26 mouse cellular contexts compared by ENCODE assay signal in genomic region chr15:97948720-97949119, GRCm38 (mm10). TPM values are rescaled to one million over a fixed set of nuclear protein-coding genes. Genes with fewer than 3 reads are reported as not detected.
A peak's percentile ranks its signal among the peaks of the same experiment; 100 is the strongest.
DNase-seq lines count a peak whose midpoint lies in the region; ATAC-seq lines count a peak whose summit lies in the region.
"Had no signal": no experiment of that assay in that cellular context is flagged by ENCODE, and none has a peak within 500 bp of the region (broad histone marks: within the 10 kb centered on the region; RNA-seq: fewer than 3 reads in every experiment).

No protein-coding gene starts in this region.

- H3K4me3 ChIP-seq in forebrain, embryonic 14.5 days (ENCODE audit: low read depth, low read length): no peak overlapping the region
- no peak overlapping the region for H3K4me3 ChIP-seq in forebrain, embryonic 13.5 days
- no peak overlapping the region for H3K4me3 ChIP-seq in midbrain, embryonic 14.5 days (replicated peaks; ENCODE audit: low read depth, low read length)
- no peak overlapping the region for H3K4me3 ChIP-seq in midbrain, embryonic 15.5 days
- H3K4me3 ChIP-seq in limb, embryonic 10.5 days: no peak overlapping the region
- H3K4me3 ChIP-seq: kidney, embryonic 15.5 days; limb, embryonic 13.5 days; liver, embryonic 12.5 days; myocyte; neural tube, embryonic 12.5 days had no signal

- DNase-seq in forebrain, embryonic 14.5 days (ENCODE audit: low spot score): no peak
- peak; percentile 28 for DNase-seq in midbrain, embryonic 14.5 days
- DNase-seq in ZHBTc4 (ENCODE audit: low read depth, low spot score): peak; percentile 48
- no peak for DNase-seq in limb, embryonic 10.5 days (ENCODE audit: low spot score)
- no peak for DNase-seq in heart, adult 11 months
- DNase-seq: adrenal gland, postnatal 14 days; cerebellum, adult 11-12 months; cerebellum, adult 9-11 months; embryo, embryonic 11 days; gastrocnemius, postnatal 25 days; heart, adult 18-20 months; heart, postnatal 36 days; kidney, postnatal 25 days; liver, postnatal 0 days; lung, postnatal 36 days had no signal

- H3K4me2 ChIP-seq in forebrain, embryonic 14.5 days (ENCODE audit: low read length): no peak overlapping the region
- H3K4me2 ChIP-seq in forebrain, embryonic 13.5 days: no peak overlapping the region
- no peak overlapping the region for H3K4me2 ChIP-seq in midbrain, embryonic 14.5 days (ENCODE audit: low read length)
- no peak overlapping the region for H3K4me2 ChIP-seq in midbrain, embryonic 15.5 days
- H3K4me2 ChIP-seq: heart, embryonic 11.5 days; hindbrain, embryonic 14.5 days; kidney, embryonic 15.5 days; limb, embryonic 13.5 days; liver, embryonic 12.5 days; neural tube, embryonic 12.5 days had no signal

- H3K9me3 ChIP-seq in forebrain, embryonic 14.5 days (replicated peaks; ENCODE audit: control insufficient read depth, low read length): no peaks in the 10 kb centered on the region
- no peaks in the 10 kb centered on the region for H3K9me3 ChIP-seq in forebrain, embryonic 13.5 days (replicated peaks)
- H3K9me3 ChIP-seq in midbrain, embryonic 14.5 days (ENCODE audit: control insufficient read depth, low read length): no peaks in the 10 kb centered on the region
- H3K9me3 ChIP-seq in midbrain, embryonic 15.5 days: no peaks in the 10 kb centered on the region
- no peaks in the 10 kb centered on the region for H3K9me3 ChIP-seq in limb, embryonic 10.5 days (replicated peaks)
- H3K9me3 ChIP-seq: kidney, embryonic 15.5 days; limb, embryonic 13.5 days; liver, embryonic 12.5 days; neural tube, embryonic 12.5 days had no signal

- H3K27ac ChIP-seq in forebrain, embryonic 14.5 days (ENCODE audit: low read depth, low read length): no peak overlapping the region
- H3K27ac ChIP-seq in forebrain, embryonic 13.5 days: no peak overlapping the region
- H3K27ac ChIP-seq in midbrain, embryonic 14.5 days (replicated peaks; ENCODE audit: low read depth, low read length): no peak overlapping the region
- H3K27ac ChIP-seq in midbrain, embryonic 15.5 days: no peak overlapping the region
- H3K27ac ChIP-seq in limb, embryonic 10.5 days: peak overlapping the region; percentile 38; the same call in 1 of the 2 replicates
- H3K27ac ChIP-seq: hindbrain, embryonic 14.5 days; kidney, embryonic 15.5 days; limb, embryonic 13.5 days; liver, embryonic 12.5 days; neural tube, embryonic 12.5 days had no signal

- WGBS in forebrain, embryonic 14.5 days: 32% methylated on average over 7 of the region's 7 CpGs
- WGBS in forebrain, embryonic 13.5 days: 30% methylated on average over 7 of the region's 7 CpGs
- 22% methylated on average over 7 of the region's 7 CpGs for WGBS in midbrain, embryonic 14.5 days
- WGBS in midbrain, embryonic 15.5 days: 27% methylated on average over 7 of the region's 7 CpGs
- WGBS in limb, embryonic 10.5 days: 43% methylated on average over 7 of the region's 7 CpGs

- ATAC-seq in forebrain, embryonic 14.5 days: no peak
- ATAC-seq in forebrain, embryonic 13.5 days: no peak
- no peak for ATAC-seq in midbrain, embryonic 14.5 days (ENCODE audit: low FRiP score, low TSS enrichment)
- ATAC-seq in midbrain, embryonic 15.5 days (replicated peaks): no peak
- ATAC-seq in CD4-positive, CD25-positive, alpha-beta regulatory T cell, adult 4 months: no peak
- ATAC-seq: intestine, postnatal 0 days; liver, embryonic 12.5 days; liver, postnatal 0 days had no signal

- no peaks in the 10 kb centered on the region for H3K27me3 ChIP-seq in forebrain, embryonic 14.5 days (replicated peaks; ENCODE audit: control insufficient read depth, insufficient read depth, low read length)
- peaks cover 7% of the 10 kb centered on the region; the same call in 1 of the 2 replicates for H3K27me3 ChIP-seq in forebrain, embryonic 13.5 days
- no peaks in the 10 kb centered on the region for H3K27me3 ChIP-seq in midbrain, embryonic 14.5 days (ENCODE audit: control insufficient read depth, insufficient read depth, low read length)
- H3K27me3 ChIP-seq in midbrain, embryonic 15.5 days (replicated peaks): no peaks in the 10 kb centered on the region
- peaks cover 19% of the 10 kb centered on the region; the same call in 1 of the 2 replicates for H3K27me3 ChIP-seq in limb, embryonic 10.5 days (ENCODE audit: low read depth, poor library complexity, severe bottlenecking)
- H3K27me3 ChIP-seq: limb, embryonic 13.5 days; neural tube, embryonic 12.5 days had no signal

- 0 out of 2 replicates have a peak overlapping the region, but pooled peaks have one; percentile 25 for H3K9ac ChIP-seq in forebrain, embryonic 14.5 days (ENCODE audit: low read length)
- no peak overlapping the region for H3K9ac ChIP-seq in forebrain, embryonic 13.5 days
- no peak overlapping the region for H3K9ac ChIP-seq in midbrain, embryonic 14.5 days (replicated peaks; ENCODE audit: low read length)
- no peak overlapping the region for H3K9ac ChIP-seq in midbrain, embryonic 15.5 days
- H3K9ac ChIP-seq: hindbrain, embryonic 14.5 days; kidney, embryonic 15.5 days; liver, embryonic 12.5 days; liver, postnatal 0 days; neural tube, embryonic 12.5 days had no signal

- H3K36me3 ChIP-seq in forebrain, embryonic 14.5 days (ENCODE audit: control insufficient read depth, insufficient read depth, low read length): no peaks in the 10 kb centered on the region
- no peaks in the 10 kb centered on the region for H3K36me3 ChIP-seq in forebrain, embryonic 13.5 days (ENCODE audit: poor library complexity, severe bottlenecking)
- H3K36me3 ChIP-seq in midbrain, embryonic 14.5 days (ENCODE audit: control insufficient read depth, insufficient read depth, low read length): no peaks in the 10 kb centered on the region
- H3K36me3 ChIP-seq in midbrain, embryonic 15.5 days (replicated peaks): no peaks in the 10 kb centered on the region
- no peaks in the 10 kb centered on the region for H3K36me3 ChIP-seq in limb, embryonic 10.5 days
- H3K36me3 ChIP-seq: kidney, embryonic 15.5 days; limb, embryonic 13.5 days; liver, embryonic 12.5 days; neural tube, embryonic 12.5 days had no signal

- no peaks in the 10 kb centered on the region; the same call in 1 of the 2 replicates for H3K4me1 ChIP-seq in forebrain, embryonic 14.5 days (ENCODE audit: control insufficient read depth, insufficient read depth, low read length)
- peaks cover 5% of the 10 kb centered on the region; the same call in 1 of the 2 replicates for H3K4me1 ChIP-seq in forebrain, embryonic 13.5 days
- no peaks in the 10 kb centered on the region for H3K4me1 ChIP-seq in midbrain, embryonic 14.5 days (ENCODE audit: control insufficient read depth, insufficient read depth, low read length)
- H3K4me1 ChIP-seq in midbrain, embryonic 15.5 days: peaks cover 2% of the 10 kb centered on the region
- peaks cover 31% of the 10 kb centered on the region for H3K4me1 ChIP-seq in limb, embryonic 10.5 days
- H3K4me1 ChIP-seq: liver, embryonic 12.5 days; neural tube, embryonic 12.5 days had no signal

RNA-seq across cellular contexts. Expression of gene Tmem106c, which starts 15.3 kb away (rescaled TPM):
- polyA plus RNA-seq in forebrain, embryonic 14.5 days (2014; fragmentation: Nextera tagmentation; extraction: Ambion mirVana): 71.7 and 75.2 TPM in 2 replicates
- 46.9 and 56.2 TPM in 2 replicates for polyA plus RNA-seq in forebrain, embryonic 13.5 days (2015; fragmentation: Nextera tagmentation; extraction: Ambion mirVana)
- polyA plus RNA-seq in midbrain, embryonic 14.5 days (2014; fragmentation: Nextera tagmentation; extraction: Ambion mirVana): 52.3 and 63.6 TPM in 2 replicates
- polyA plus RNA-seq in midbrain, embryonic 15.5 days (2015; fragmentation: Nextera tagmentation; extraction: Ambion mirVana): 56.2 and 58.9 TPM in 2 replicates
- polyA plus RNA-seq in limb, embryonic 10.5 days (2016; fragmentation: Nextera tagmentation; extraction: Ambion mirVana): 29.8 and 34.9 TPM in 2 replicates
- 10 to 100 TPM; 25.3 to 25.8 TPM for polyA plus RNA-seq in CD4-positive, CD25-positive, alpha-beta regulatory T cell, adult 4 months (2017; shearing (Covaris generic))

RNA-seq across cellular contexts. Expression of gene Vdr, which starts 38.3 kb away (rescaled TPM):
- polyA plus RNA-seq in forebrain, embryonic 14.5 days (2014; fragmentation: Nextera tagmentation; extraction: Ambion mirVana): 0.20 TPM in 1 of 2 replicates, not detected in the other
- polyA plus RNA-seq in forebrain, embryonic 13.5 days (2015; fragmentation: Nextera tagmentation; extraction: Ambion mirVana): 0.05 TPM in 1 of 2 replicates, not detected in the other
- polyA plus RNA-seq in midbrain, embryonic 14.5 days (2014; fragmentation: Nextera tagmentation; extraction: Ambion mirVana): not detected in 2 replicates
- 0.08 and 0.10 TPM in 2 replicates for polyA plus RNA-seq in midbrain, embryonic 15.5 days (2015; fragmentation: Nextera tagmentation; extraction: Ambion mirVana)
- 0.15 and 0.23 TPM in 2 replicates for polyA plus RNA-seq in limb, embryonic 10.5 days (2016; fragmentation: Nextera tagmentation; extraction: Ambion mirVana)
- polyA plus RNA-seq in CD4-positive, CD25-positive, alpha-beta regulatory T cell, adult 4 months (2017; shearing (Covaris generic)): under 1 TPM; 0.24 to 0.84 TPM

RNA-seq across cellular contexts. Expression of gene Col2a1, which starts 55.8 kb away (rescaled TPM):
- 19.4 and 23.9 TPM in 2 replicates for polyA plus RNA-seq in forebrain, embryonic 14.5 days (2014; fragmentation: Nextera tagmentation; extraction: Ambion mirVana)
- polyA plus RNA-seq in forebrain, embryonic 13.5 days (2015; fragmentation: Nextera tagmentation; extraction: Ambion mirVana): 31.8 and 39.6 TPM in 2 replicates
- 39.3 and 45.2 TPM in 2 replicates for polyA plus RNA-seq in midbrain, embryonic 14.5 days (2014; fragmentation: Nextera tagmentation; extraction: Ambion mirVana)
- polyA plus RNA-seq in midbrain, embryonic 15.5 days (2015; fragmentation: Nextera tagmentation; extraction: Ambion mirVana): 34.7 and 35.7 TPM in 2 replicates
- 72.8 and 186 TPM in 2 replicates for polyA plus RNA-seq in limb, embryonic 10.5 days (2016; fragmentation: Nextera tagmentation; extraction: Ambion mirVana)
- not detected for polyA plus RNA-seq in CD4-positive, CD25-positive, alpha-beta regulatory T cell, adult 4 months (2017; shearing (Covaris generic))

Comparison
In these comparisons a context has a peak if more than half of its experiments do, and no peak if none do; other contexts are left out.
1. DNase-seq: peak in midbrain, embryonic 14.5 days (single experiment) and ZHBTc4 (single experiment); none in forebrain, embryonic 14.5 days (single experiment), limb, embryonic 10.5 days (single experiment) and heart, adult 11 months (single experiment).
2. RNA of gene Col2a1, which starts 55.8 kb away (polyA plus RNA-seq): 72.8 to 186 TPM in limb, embryonic 10.5 days, 39.3 to 45.2 TPM in midbrain, embryonic 14.5 days, 34.7 to 35.7 TPM in midbrain, embryonic 15.5 days, 31.8 to 39.6 TPM in forebrain, embryonic 13.5 days and 19.4 to 23.9 TPM in forebrain, embryonic 14.5 days; not detected in CD4-positive, CD25-positive, alpha-beta regulatory T cell, adult 4 months; every median in the first group is over 10 times any median in the second.